Mouse (Mus musculus): ENCODE data around the gene Unc5c. TPM values are rescaled to one million over a fixed set of nuclear protein-coding genes. Genes with fewer than 3 reads are reported as not detected.

The Unc5c gene
- polyA plus RNA-seq, 1 experiment from 2014 or later = 1.6 TPM

DNA sequence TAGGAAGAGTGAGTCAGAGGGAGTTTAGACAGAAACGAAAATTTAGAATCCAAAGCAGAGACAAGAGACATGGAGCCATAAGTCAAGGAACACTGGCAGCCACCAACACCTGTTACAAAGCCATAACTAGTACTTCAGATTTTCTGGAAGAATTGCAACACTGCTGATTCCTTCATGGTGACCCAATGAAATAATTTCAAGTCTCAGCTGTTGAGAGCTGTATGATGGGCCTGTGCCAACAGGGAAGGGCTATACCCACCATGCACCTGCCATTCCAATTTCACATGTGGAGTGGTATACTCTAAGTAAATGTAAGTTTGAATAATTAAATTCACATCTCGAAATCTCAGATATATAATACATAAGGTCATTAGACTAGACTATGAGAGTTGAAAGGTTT lies 259.5 kb downstream of the Unc5c start:
- no peaks in the 10 kb centered on the region for H3K36me3 ChIP-seq
- H3K9ac ChIP-seq = no peak overlapping the region
- no peak for ATAC-seq (replicated peaks; ENCODE audit: insufficient number of reproducible peaks, insufficient read depth, low FRiP score, low read depth)
- H3K4me3 ChIP-seq = no peak overlapping the region
- H3K4me1 ChIP-seq (replicated peaks) = no peaks in the 10 kb centered on the region
- H3K4me2 ChIP-seq = no peak overlapping the region
- H3K27me3 ChIP-seq = no peaks in the 10 kb centered on the region
- H3K9me3 ChIP-seq (replicated peaks) = no peaks in the 10 kb centered on the region
- 62% methylated on average over 2 of the region's 2 CpGs for WGBS
- no peak overlapping the region for H3K27ac ChIP-seq

DNA sequence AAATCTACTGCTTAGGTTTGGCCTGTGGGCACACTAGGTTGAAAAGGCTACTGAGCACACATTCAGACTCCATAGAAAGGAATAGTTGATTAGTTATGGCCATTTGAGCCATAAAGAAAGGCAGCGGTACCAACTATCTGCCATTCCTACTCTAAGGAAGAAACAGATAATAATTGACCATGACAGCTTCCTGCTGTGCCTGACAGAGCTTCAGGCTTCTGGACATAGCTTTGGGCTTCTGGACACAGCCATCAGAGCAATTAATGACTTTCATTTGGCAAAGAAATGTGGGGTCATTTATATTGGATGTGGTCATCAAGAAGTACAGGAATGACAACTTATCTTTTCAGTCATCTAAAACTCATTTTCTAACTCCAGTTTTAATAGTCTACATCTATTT lies 260.4 kb downstream of the Unc5c start:
- no peak overlapping the region for H3K27ac ChIP-seq
- H3K4me2 ChIP-seq = no peak overlapping the region
- WGBS = 69% methylated on average over 1 of the region's 1 CpGs
- H3K27me3 ChIP-seq = no peaks in the 10 kb centered on the region
- no peaks in the 10 kb centered on the region for H3K9me3 ChIP-seq (replicated peaks)
- H3K4me1 ChIP-seq (replicated peaks) = no peaks in the 10 kb centered on the region
- H3K9ac ChIP-seq = no peak overlapping the region
- no peaks in the 10 kb centered on the region for H3K36me3 ChIP-seq
- no peak overlapping the region for H3K4me3 ChIP-seq
- ATAC-seq (replicated peaks; ENCODE audit: insufficient number of reproducible peaks, insufficient read depth, low FRiP score, low read depth) = no peak

DNA sequence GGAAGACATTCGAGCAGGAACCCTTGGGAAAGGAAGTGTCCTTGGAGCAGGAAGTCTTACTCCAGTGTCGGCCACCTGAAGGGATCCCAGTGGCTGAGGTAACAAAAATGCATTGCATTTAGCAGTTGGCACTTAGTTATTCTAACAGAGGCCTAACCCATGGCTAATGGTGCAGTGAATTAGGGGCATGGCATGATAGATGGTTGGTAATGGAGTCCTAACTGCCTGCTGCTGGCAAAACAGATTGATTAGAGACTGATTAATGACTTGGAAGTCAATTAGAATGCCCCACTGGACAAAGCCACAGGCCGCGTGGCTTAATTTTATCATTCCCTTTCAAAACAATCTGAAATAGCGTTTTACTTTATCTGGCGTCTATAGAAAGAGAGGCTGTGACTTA lies 268.8 kb downstream of the Unc5c start:
- H3K4me3 ChIP-seq = no peak overlapping the region
- H3K4me2 ChIP-seq = no peak overlapping the region
- no peak overlapping the region for H3K9ac ChIP-seq
- WGBS = 75% methylated on average over 6 of the region's 6 CpGs
- H3K27ac ChIP-seq = no peak overlapping the region
- H3K27me3 ChIP-seq = no peaks in the 10 kb centered on the region
- no peaks in the 10 kb centered on the region for H3K9me3 ChIP-seq (replicated peaks)
- no peaks in the 10 kb centered on the region for H3K4me1 ChIP-seq (replicated peaks)
- no peaks in the 10 kb centered on the region for H3K36me3 ChIP-seq
- ATAC-seq (replicated peaks; ENCODE audit: insufficient number of reproducible peaks, insufficient read depth, low FRiP score, low read depth) = no peak

DNA sequence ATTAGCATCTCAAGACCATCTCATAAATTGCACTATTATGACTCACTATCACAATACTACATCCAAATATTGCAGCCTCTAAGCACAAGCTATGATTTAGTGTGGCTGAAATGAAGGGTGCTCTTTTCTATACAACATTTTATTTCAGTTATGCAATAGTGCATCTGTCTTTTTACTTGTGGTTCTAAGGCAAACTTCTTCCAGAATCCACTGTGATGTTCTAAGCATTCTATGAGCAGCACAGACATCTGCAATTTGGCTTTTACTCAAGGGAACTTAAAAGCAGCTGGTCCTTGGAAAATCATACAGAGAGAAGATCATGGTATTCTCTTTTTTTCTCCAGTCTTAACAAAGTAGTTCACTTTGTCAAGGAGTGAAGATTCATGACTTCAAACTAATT lies 270.3 kb downstream of the Unc5c start:
- Histone ChIP-seq H3K36me3 (no peaks in the 10 kb centered on the region), H3K4me2 (no peak overlapping the region), H3K27ac (no peak overlapping the region), H3K4me3 (no peak overlapping the region), H3K4me1 (replicated peaks) (no peaks in the 10 kb centered on the region), H3K27me3 (no peaks in the 10 kb centered on the region), H3K9me3 (replicated peaks) (no peaks in the 10 kb centered on the region), H3K9ac (no peak overlapping the region)
- no peak for ATAC-seq (replicated peaks; ENCODE audit: insufficient number of reproducible peaks, insufficient read depth, low FRiP score, low read depth)

DNA sequence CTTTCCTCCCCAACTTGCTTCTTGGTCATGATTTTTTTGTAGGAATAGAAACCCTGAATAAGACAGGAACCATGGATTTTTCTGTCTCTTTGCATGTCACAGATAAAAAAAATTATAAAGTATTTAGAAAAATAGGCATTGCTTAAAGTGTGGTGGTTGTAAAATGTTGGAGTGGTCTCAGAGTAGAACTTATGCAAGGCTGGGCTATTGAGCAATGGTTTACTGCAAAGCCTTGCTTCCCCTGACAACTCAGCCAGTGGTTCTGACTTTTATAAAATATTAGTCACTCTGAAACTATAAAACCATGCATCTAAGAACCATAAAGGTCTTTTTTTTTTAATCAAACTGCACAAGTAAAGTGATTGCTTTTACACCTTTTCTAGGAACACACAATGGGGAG lies 280.3 kb downstream of the Unc5c start:
- Histone ChIP-seq H3K4me3 (no peak overlapping the region), H3K4me1 (replicated peaks) (no peaks in the 10 kb centered on the region), H3K27me3 (no peaks in the 10 kb centered on the region), H3K9ac (no peak overlapping the region), H3K36me3 (no peaks in the 10 kb centered on the region), H3K27ac (no peak overlapping the region), H3K4me2 (no peak overlapping the region), H3K9me3 (replicated peaks) (no peaks in the 10 kb centered on the region)
- no peak for ATAC-seq (replicated peaks; ENCODE audit: insufficient number of reproducible peaks, insufficient read depth, low FRiP score, low read depth)

DNA sequence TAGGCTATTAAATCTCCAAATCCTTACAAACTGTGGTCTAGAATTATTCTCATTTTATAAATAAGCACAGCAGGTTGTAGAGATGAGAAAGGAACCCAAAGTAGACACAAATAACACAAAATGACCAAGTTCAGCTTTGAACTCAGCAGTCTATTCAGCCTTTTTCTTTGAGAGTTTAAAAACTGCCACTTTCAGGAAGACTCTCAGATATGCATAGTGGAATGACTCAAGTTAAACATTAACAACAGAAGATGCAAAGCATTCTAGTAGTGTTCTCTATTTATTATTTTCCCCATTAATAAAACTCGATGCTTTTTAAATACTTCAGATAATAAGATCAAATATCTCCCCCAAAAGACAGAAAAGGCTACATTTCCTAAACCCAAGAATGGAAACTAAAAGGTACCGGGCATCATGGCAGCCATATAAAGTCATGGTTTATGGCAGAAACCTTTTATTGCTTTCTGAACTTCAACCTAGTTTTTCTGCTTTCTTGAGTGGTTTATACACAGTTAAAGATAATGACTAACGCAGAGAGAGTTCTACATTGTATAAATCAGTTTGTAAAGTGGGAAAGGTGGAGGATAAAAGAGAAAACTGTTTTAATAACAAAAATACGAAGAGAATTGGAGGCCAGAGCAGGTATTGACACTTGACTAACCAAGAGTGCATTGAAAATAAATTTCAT lies 283.8 kb downstream of the Unc5c start:
- no peak for ATAC-seq (replicated peaks; ENCODE audit: insufficient number of reproducible peaks, insufficient read depth, low FRiP score, low read depth)

DNA sequence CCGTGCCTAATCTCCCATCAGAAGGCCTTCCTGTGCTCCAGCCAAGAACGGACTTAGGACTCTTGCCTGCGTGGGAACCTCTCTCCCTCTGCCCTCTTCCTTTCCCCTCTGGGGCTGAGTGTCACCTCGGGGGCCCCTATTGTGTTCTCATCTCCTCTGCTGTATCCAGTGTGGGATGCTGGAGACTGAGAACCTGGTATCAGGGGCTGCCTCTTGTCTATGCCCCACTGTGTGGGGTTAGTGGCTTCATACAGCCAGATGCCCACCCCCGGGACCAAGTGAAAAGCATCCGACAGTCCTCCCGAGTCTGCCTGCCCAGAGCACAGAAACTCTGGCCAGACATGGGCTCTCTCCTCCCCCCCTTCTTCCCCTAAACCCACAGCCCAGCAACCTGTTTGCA lies 287.2 kb downstream of the Unc5c start:
- 67% methylated on average over 7 of the region's 7 CpGs for WGBS
- Histone ChIP-seq H3K36me3 (no peaks in the 10 kb centered on the region), H3K4me2 (no peak overlapping the region), H3K27ac (no peak overlapping the region), H3K27me3 (no peaks in the 10 kb centered on the region), H3K4me1 (replicated peaks) (no peaks in the 10 kb centered on the region), H3K9ac (no peak overlapping the region), H3K9me3 (replicated peaks) (no peaks in the 10 kb centered on the region), H3K4me3 (no peak overlapping the region)
- ATAC-seq (replicated peaks; ENCODE audit: insufficient number of reproducible peaks, insufficient read depth, low FRiP score, low read depth) = no peak

More for the DNA sequence above, 283.8 kb downstream of the Unc5c start:
- Histone ChIP-seq H3K27ac (no peak overlapping the region), H3K27me3 (no peaks in the 10 kb centered on the region), H3K36me3 (no peaks in the 10 kb centered on the region), H3K9me3 (replicated peaks) (no peaks in the 10 kb centered on the region), H3K4me2 (no peak overlapping the region), H3K4me3 (no peak overlapping the region), H3K4me1 (replicated peaks) (no peaks in the 10 kb centered on the region), H3K9ac (no peak overlapping the region)
- 78% methylated on average over 4 of the region's 4 CpGs for WGBS

DNA sequence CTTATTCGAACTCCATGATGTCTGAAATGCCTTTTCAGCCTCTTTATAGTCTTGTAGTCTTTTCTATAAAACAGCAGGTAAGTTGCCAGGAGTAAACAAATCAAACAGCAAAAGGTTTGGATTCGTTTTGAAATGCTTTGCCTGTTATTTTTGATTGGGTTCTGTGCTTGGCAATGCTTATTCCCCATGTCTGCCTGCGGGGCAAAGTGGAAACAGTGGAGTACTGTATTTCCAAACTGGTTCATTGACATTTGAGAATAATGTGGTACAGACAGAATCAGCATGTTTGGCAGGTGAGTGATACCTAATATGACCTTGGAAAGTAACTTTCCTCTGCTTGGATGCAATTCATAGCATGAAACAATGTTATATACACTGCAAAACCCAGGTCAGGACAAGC lies 292.2 kb downstream of the Unc5c start:
- WGBS = 65% methylated on average over 3 of the region's 3 CpGs
- no peaks in the 10 kb centered on the region for H3K9me3 ChIP-seq (replicated peaks)

DNA sequence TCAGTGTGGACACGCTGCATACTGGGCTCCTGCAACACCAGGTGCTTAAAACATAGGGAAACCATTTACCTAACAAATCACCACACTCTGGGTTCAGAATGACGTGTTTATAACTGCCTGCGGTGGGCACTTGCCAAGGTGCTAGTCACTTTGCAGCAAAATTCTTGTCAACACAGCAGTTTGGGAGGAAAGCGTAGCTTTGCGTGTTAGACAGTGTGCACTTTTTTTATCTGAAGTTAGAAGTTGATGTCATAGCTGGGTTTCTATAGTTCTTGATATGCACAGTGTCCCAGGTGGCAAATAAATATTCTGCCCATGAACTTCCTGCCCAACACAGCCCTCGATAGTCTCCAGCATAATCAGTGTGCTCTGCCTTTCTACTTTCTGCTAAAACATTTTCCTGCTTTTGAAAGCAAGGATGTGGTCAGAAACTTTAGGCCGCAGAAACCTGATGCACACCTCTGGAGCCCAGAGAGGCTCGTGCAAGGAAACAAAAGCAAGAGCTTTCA lies 313.4 kb downstream of the Unc5c start:
- ATAC-seq (replicated peaks; ENCODE audit: insufficient number of reproducible peaks, insufficient read depth, low FRiP score, low read depth) = no peak
- no peaks in the 10 kb centered on the region for H3K4me1 ChIP-seq (replicated peaks)
- WGBS = 63% methylated on average over 8 of the region's 8 CpGs
- no peak overlapping the region for H3K4me2 ChIP-seq
- no peak overlapping the region for H3K9ac ChIP-seq
- no peaks in the 10 kb centered on the region for H3K9me3 ChIP-seq (replicated peaks)
- no peaks in the 10 kb centered on the region for H3K36me3 ChIP-seq
- no peak overlapping the region for H3K4me3 ChIP-seq
- H3K27ac ChIP-seq = no peak overlapping the region
- H3K27me3 ChIP-seq = no peaks in the 10 kb centered on the region

More for the DNA sequence above, 292.2 kb downstream of the Unc5c start:
- Histone ChIP-seq H3K4me2 (no peak overlapping the region), H3K27ac (no peak overlapping the region), H3K36me3 (no peaks in the 10 kb centered on the region), H3K9ac (no peak overlapping the region), H3K4me1 (replicated peaks) (no peaks in the 10 kb centered on the region), H3K27me3 (no peaks in the 10 kb centered on the region), H3K4me3 (no peak overlapping the region)
- ATAC-seq (replicated peaks; ENCODE audit: insufficient number of reproducible peaks, insufficient read depth, low FRiP score, low read depth) = no peak

DNA sequence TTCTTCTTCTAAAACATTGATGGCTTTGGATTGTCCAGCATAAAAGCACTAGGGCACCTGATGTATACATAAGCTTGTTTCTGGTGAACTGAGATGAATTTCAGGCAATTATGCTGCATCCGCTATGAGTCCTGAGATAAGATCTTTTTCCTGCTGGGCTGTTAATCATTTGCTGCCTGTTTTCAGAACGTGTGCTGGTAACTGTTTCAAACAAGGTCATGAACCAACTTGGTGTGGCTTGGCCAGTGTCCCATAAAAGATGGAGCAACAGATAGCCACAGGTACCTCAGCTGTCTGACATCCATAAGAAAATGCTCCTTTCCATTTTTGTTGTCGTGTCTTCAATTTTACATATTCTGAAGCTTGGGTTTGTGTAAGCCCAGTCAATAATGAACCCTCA lies 314.2 kb downstream of the Unc5c start:
- no peak overlapping the region for H3K27ac ChIP-seq
- no peak for ATAC-seq (replicated peaks; ENCODE audit: insufficient number of reproducible peaks, insufficient read depth, low FRiP score, low read depth)
- no peaks in the 10 kb centered on the region for H3K4me1 ChIP-seq (replicated peaks)
- H3K9ac ChIP-seq = no peak overlapping the region
- WGBS = 52% methylated on average over 3 of the region's 3 CpGs
- H3K9me3 ChIP-seq (replicated peaks) = no peaks in the 10 kb centered on the region
- no peaks in the 10 kb centered on the region for H3K36me3 ChIP-seq
- H3K4me3 ChIP-seq = no peak overlapping the region
- no peaks in the 10 kb centered on the region for H3K27me3 ChIP-seq
- H3K4me2 ChIP-seq = no peak overlapping the region

DNA sequence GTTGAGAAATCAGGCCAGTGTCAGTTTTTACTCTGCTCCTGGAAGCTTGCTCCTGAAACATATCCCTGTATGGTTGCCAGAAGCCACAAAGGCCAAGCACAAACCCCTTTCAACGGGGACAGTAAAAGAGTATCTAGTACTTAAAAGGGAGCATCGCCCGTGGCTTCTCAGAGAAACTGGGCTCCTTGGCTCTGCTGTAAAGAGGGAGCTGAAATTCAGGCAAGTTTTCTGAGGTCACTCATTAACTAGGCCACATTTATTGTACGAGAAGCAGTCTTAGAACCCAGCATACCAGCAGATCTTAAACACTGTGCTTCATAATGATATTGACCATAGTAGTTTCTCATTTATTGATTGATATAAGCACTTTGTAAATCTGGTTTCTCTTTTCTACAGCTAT lies 317.5 kb downstream of the Unc5c start:
- H3K9me3 ChIP-seq (replicated peaks) = no peaks in the 10 kb centered on the region
- H3K27me3 ChIP-seq = no peaks in the 10 kb centered on the region
- no peak overlapping the region for H3K9ac ChIP-seq
- no peak for ATAC-seq (replicated peaks; ENCODE audit: insufficient number of reproducible peaks, insufficient read depth, low FRiP score, low read depth)
- WGBS = 82% methylated on average over 4 of the region's 4 CpGs
- no peaks in the 10 kb centered on the region for H3K36me3 ChIP-seq
- no peak overlapping the region for H3K27ac ChIP-seq
- H3K4me2 ChIP-seq = no peak overlapping the region
- H3K4me3 ChIP-seq = no peak overlapping the region
- no peaks in the 10 kb centered on the region for H3K4me1 ChIP-seq (replicated peaks)

DNA sequence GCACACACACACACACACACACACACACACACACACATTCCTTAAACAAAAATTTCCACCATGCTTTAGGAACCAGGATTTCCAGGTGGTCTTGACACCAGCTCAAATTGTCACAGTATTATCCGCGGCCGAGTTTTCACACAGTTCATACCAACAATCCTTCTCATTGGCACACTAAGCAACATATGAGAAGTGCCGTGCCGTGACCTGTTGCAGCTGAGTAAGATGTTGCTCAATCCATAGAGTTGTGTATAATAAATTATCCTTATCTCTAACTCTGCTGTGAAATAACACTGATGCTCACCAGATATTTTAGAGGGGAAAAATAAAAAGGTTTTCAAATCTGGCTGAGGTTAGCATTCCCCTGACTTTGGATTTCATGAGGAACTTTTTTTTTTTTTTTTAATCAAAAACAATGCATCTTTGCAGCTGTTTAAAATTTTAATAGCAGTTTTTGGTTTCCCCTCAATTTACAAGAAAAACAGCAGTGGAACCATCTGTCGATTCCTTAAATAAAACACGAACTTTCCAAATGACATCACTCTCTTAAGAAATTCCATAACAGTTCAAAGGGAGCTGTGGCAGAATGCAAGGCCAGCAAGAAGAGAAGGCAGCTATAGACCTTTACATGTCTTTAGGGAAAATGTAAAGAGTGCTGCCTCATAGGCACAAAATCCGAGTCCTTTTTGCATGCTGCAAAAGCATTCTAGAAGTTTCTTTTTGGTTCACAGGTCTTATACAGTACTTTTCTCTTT lies 326.2 kb downstream of the Unc5c start:
- Histone ChIP-seq H3K4me2 (no peak overlapping the region), H3K4me1 (replicated peaks) (no peaks in the 10 kb centered on the region), H3K27ac (no peak overlapping the region), H3K4me3 (no peak overlapping the region), H3K27me3 (no peaks in the 10 kb centered on the region), H3K9me3 (replicated peaks) (no peaks in the 10 kb centered on the region), H3K9ac (no peak overlapping the region), H3K36me3 (no peaks in the 10 kb centered on the region)
- WGBS = 70% methylated on average over 8 of the region's 8 CpGs
- ATAC-seq (replicated peaks; ENCODE audit: insufficient number of reproducible peaks, insufficient read depth, low FRiP score, low read depth) = no peak

Measured in heart, embryonic 15.5 days (tissue).